23 mouse cellular contexts compared by ENCODE assay signal in genomic region chr16:29504671-29505070, GRCm38 (mm10). TPM values are rescaled to one million over a fixed set of nuclear protein-coding genes. Genes with fewer than 3 reads are reported as not detected.
DNase-seq lines count a peak whose midpoint lies in the region; ATAC-seq lines count a peak whose summit lies in the region.
"Had no signal": no experiment of that assay in that cellular context is flagged by ENCODE, and none has a peak within 500 bp of the region (broad histone marks: within the 10 kb centered on the region; RNA-seq: fewer than 3 reads in every experiment).

No protein-coding gene starts in this region.

- H3K4me1 ChIP-seq in hindbrain, embryonic 16.5 days (ENCODE audit: control insufficient read depth, insufficient read depth, low read depth, low read length): no peaks in the 10 kb centered on the region
- H3K4me1 ChIP-seq in hindbrain, embryonic 13.5 days (replicated peaks): no peaks in the 10 kb centered on the region
- no peaks in the 10 kb centered on the region for H3K4me1 ChIP-seq in liver, embryonic 11.5 days (replicated peaks; ENCODE audit: control insufficient read depth, insufficient read depth, low read length)
- H3K4me1 ChIP-seq: embryonic facial prominence, embryonic 13.5 days; hindbrain, embryonic 12.5 days; midbrain, embryonic 13.5 days; neural tube, embryonic 13.5 days; stomach, embryonic 15.5 days had no signal

- H3K9ac ChIP-seq in hindbrain, embryonic 16.5 days (ENCODE audit: low read depth, low read length): no peak overlapping the region
- H3K9ac ChIP-seq in hindbrain, embryonic 13.5 days: no peak overlapping the region
- H3K9ac ChIP-seq in liver, embryonic 11.5 days (ENCODE audit: low read depth, low read length): no peak overlapping the region
- H3K9ac ChIP-seq: embryonic facial prominence, embryonic 13.5 days; hindbrain, embryonic 12.5 days; liver, postnatal 0 days; midbrain, embryonic 13.5 days; neural tube, embryonic 13.5 days; stomach, embryonic 15.5 days had no signal

- no peaks in the 10 kb centered on the region for H3K9me3 ChIP-seq in hindbrain, embryonic 16.5 days (ENCODE audit: control insufficient read depth, low read length)
- H3K9me3 ChIP-seq in hindbrain, embryonic 13.5 days: no peaks in the 10 kb centered on the region
- H3K9me3 ChIP-seq in liver, embryonic 11.5 days (ENCODE audit: control insufficient read depth, low read length): no peaks in the 10 kb centered on the region
- H3K9me3 ChIP-seq: embryonic facial prominence, embryonic 13.5 days; hindbrain, embryonic 12.5 days; midbrain, embryonic 13.5 days; neural tube, embryonic 13.5 days; stomach, embryonic 15.5 days had no signal

- H3K4me2 ChIP-seq in hindbrain, embryonic 16.5 days (ENCODE audit: low read length): no peak overlapping the region
- no peak overlapping the region for H3K4me2 ChIP-seq in hindbrain, embryonic 13.5 days
- no peak overlapping the region for H3K4me2 ChIP-seq in liver, embryonic 11.5 days
- H3K4me2 ChIP-seq: embryonic facial prominence, embryonic 13.5 days; heart, embryonic 11.5 days; hindbrain, embryonic 12.5 days; midbrain, embryonic 13.5 days; neural tube, embryonic 13.5 days; stomach, embryonic 15.5 days had no signal

- H3K4me3 ChIP-seq in hindbrain, embryonic 16.5 days (ENCODE audit: low read length): no peak overlapping the region
- H3K4me3 ChIP-seq in hindbrain, embryonic 13.5 days: no peak overlapping the region
- no peak overlapping the region for H3K4me3 ChIP-seq in liver, embryonic 11.5 days (ENCODE audit: low read depth, low read length)
- H3K4me3 ChIP-seq: embryonic facial prominence, embryonic 13.5 days; gastrocnemius, adult 2 months; hindbrain, embryonic 12.5 days; midbrain, embryonic 13.5 days; neural tube, embryonic 13.5 days; stomach, embryonic 15.5 days had no signal

- 54% methylated on average over 4 of the region's 4 CpGs for WGBS in hindbrain, embryonic 16.5 days
- 46% methylated on average over 4 of the region's 4 CpGs for WGBS in hindbrain, embryonic 13.5 days
- WGBS in liver, embryonic 11.5 days: 75% methylated on average over 4 of the region's 4 CpGs

- H3K27me3 ChIP-seq in hindbrain, embryonic 16.5 days (replicated peaks; ENCODE audit: control insufficient read depth, insufficient read depth, low read length): no peaks in the 10 kb centered on the region
- H3K27me3 ChIP-seq in hindbrain, embryonic 13.5 days: no peaks in the 10 kb centered on the region
- H3K27me3 ChIP-seq in liver, embryonic 11.5 days (replicated peaks; ENCODE audit: control insufficient read depth, insufficient read depth, low read length): no peaks in the 10 kb centered on the region
- H3K27me3 ChIP-seq: embryonic facial prominence, embryonic 13.5 days; hindbrain, embryonic 12.5 days; midbrain, embryonic 13.5 days; neural tube, embryonic 13.5 days; stomach, embryonic 15.5 days had no signal

- DNase-seq in retina, postnatal 1 day: peak; percentile 62
- DNase-seq in retina, embryonic 14.5 days (ENCODE audit: low spot score): no peak
- peak; percentile 4 to 54 for DNase-seq in layer of hippocampus, postnatal 14 days (ENCODE audit: low spot score in 2 of 2)
- DNase-seq in liver, embryonic 11.5 days (ENCODE audit: low spot score): no peak
- no peak for DNase-seq in adipocyte (ENCODE audit: low spot score)
- DNase-seq: adrenal gland, postnatal 10 days; gastrocnemius, adult 2 months; heart, postnatal 14 days; kidney, postnatal 36 days; liver; liver, postnatal 0 days; lung, postnatal 10 days had no signal

- no peak overlapping the region for H3K27ac ChIP-seq in hindbrain, embryonic 16.5 days (ENCODE audit: low read depth, low read length)
- no peak overlapping the region for H3K27ac ChIP-seq in hindbrain, embryonic 13.5 days
- no peak overlapping the region for H3K27ac ChIP-seq in liver, embryonic 11.5 days (ENCODE audit: low read depth, low read length)
- H3K27ac ChIP-seq: embryonic facial prominence, embryonic 13.5 days; gastrocnemius, adult 2 months; hindbrain, embryonic 12.5 days; midbrain, embryonic 13.5 days; neural tube, embryonic 13.5 days; stomach, embryonic 15.5 days had no signal

- no peaks in the 10 kb centered on the region for H3K36me3 ChIP-seq in hindbrain, embryonic 16.5 days (ENCODE audit: control insufficient read depth, insufficient read depth, low read length)
- no peaks in the 10 kb centered on the region for H3K36me3 ChIP-seq in hindbrain, embryonic 13.5 days
- H3K36me3 ChIP-seq in liver, embryonic 11.5 days (ENCODE audit: control insufficient read depth, insufficient read depth, low read length): no peaks in the 10 kb centered on the region
- H3K36me3 ChIP-seq: embryonic facial prominence, embryonic 13.5 days; hindbrain, embryonic 12.5 days; midbrain, embryonic 13.5 days; neural tube, embryonic 13.5 days; stomach, embryonic 15.5 days had no signal

- peak; percentile 50; the same call in 1 of the 2 replicates for ATAC-seq in hindbrain, embryonic 16.5 days
- ATAC-seq in hindbrain, embryonic 13.5 days (ENCODE audit: low FRiP score): no peak
- ATAC-seq in liver, embryonic 11.5 days (replicated peaks; ENCODE audit: low FRiP score): no peak
- ATAC-seq: forebrain, embryonic 16.5 days; intestine, embryonic 16.5 days; liver, postnatal 0 days; midbrain, embryonic 13.5 days had no signal

RNA-seq across cellular contexts. Expression of gene Atp13a4, which starts 40.0 kb away (rescaled TPM):
- polyA plus RNA-seq in hindbrain, embryonic 16.5 days (2015; fragmentation: Nextera tagmentation; extraction: Ambion mirVana): 3.6 and 4.5 TPM in 2 replicates
- 0.47 and 0.99 TPM in 2 replicates for polyA plus RNA-seq in hindbrain, embryonic 13.5 days (2015; fragmentation: Nextera tagmentation; extraction: Ambion mirVana)
- total RNA-seq in layer of hippocampus, postnatal 14 days (2021): 10 to 100 TPM; 15.0 to 19.4 TPM
- polyA plus RNA-seq in liver, embryonic 11.5 days (2014; fragmentation: Nextera tagmentation; extraction: Ambion mirVana): 0.14 TPM in 2 replicates
- total RNA-seq: gastrocnemius, adult 2 months; heart, postnatal 14 days; megakaryocyte progenitor cell, adult 5-6 weeks had no signal
- polyA plus RNA-seq: heart, embryonic 11.5 days; intestine, embryonic 16.5 days; liver, postnatal 0 days had no signal

Comparison
In these comparisons a context has a peak if more than half of its experiments do, and no peak if none do; other contexts are left out.
1. DNase-seq: peak in retina, postnatal 1 day (single experiment) and layer of hippocampus, postnatal 14 days (2 of 2); none in retina, embryonic 14.5 days (single experiment), liver, embryonic 11.5 days (single experiment) and adipocyte (single experiment).